Mouse (Mus musculus): Measurements from ENCODE around the gene Mrpl2. TPM values are rescaled to one million over a fixed set of nuclear protein-coding genes. Genes with fewer than 3 reads are reported as not detected.

Gene Mrpl2
- total RNA-seq, 2 experiments from 2014 or later: 51.1 to 54.3 TPM

GRCm38 (mm10) chr17:46656054-46656453 lies 10.0 kb downstream of the Mrpl2 start:
- DNase-seq (ENCODE audit: low spot score in 2 of 2): no peak

GRCm38 (mm10) chr17:46661351-46661750 lies 15.3 kb downstream of the Mrpl2 start:
- DNase-seq (ENCODE audit: low spot score in 2 of 2): no peak

GRCm38 (mm10) chr17:46661981-46662380 lies 16.0 kb downstream of the Mrpl2 start:
- no peak for DNase-seq (ENCODE audit: low spot score in 2 of 2)

GRCm38 (mm10) chr17:46662730-46663129 lies 16.7 kb downstream of the Mrpl2 start:
- DNase-seq (ENCODE audit: low spot score in 2 of 2): no peak

- no peak for DNase-seq (ENCODE audit: low spot score in 2 of 2)
Measured at GRCm38 (mm10) chr17:46667712-46668111, 21.7 kb downstream of the Mrpl2 start.

GRCm38 (mm10) chr17:46669911-46670310 lies 23.9 kb downstream of the Mrpl2 start:
- DNase-seq (ENCODE audit: low spot score in 2 of 2): no peak

- peak; percentile 87 to 93 for DNase-seq (ENCODE audit: low spot score in 2 of 2)
Measured at GRCm38 (mm10) chr17:46673850-46674529, 28.0 kb downstream of the Mrpl2 start, which contains the start of gene Rrp36. Rrp36 (minus strand) TSS chr17:46674352.

- DNase-seq (ENCODE audit: low spot score in 2 of 2): no peak
Measured at GRCm38 (mm10) chr17:46674530-46675283, 28.7 kb downstream of the Mrpl2 start.

GRCm38 (mm10) chr17:46678416-46678815 lies 32.4 kb downstream of the Mrpl2 start, which contains the start of gene Mea1:
Mea1 (plus strand) TSS chr17:46678793.
- DNase-seq (ENCODE audit: low spot score in 2 of 2): no peak

GRCm38 (mm10) chr17:46678911-46679310 lies 32.9 kb downstream of the Mrpl2 start:
- no peak for DNase-seq (ENCODE audit: low spot score in 2 of 2)

- DNase-seq (ENCODE audit: low spot score in 2 of 2): no peak
Measured at GRCm38 (mm10) chr17:46679843-46680759, 34.1 kb downstream of the Mrpl2 start.

- peak; percentile 94 to 98 for DNase-seq (ENCODE audit: low spot score in 2 of 2)
Measured at GRCm38 (mm10) chr17:46680760-46681373, 34.8 kb downstream of the Mrpl2 start, which contains the start of gene Klhdc3. Klhdc3 (minus strand) TSS chr17:46680914.

GRCm38 (mm10) chr17:46681466-46682118 lies 35.6 kb downstream of the Mrpl2 start:
- DNase-seq (ENCODE audit: low spot score in 2 of 2): peak in 1 of 2 experiments; percentile 26

- no peak for DNase-seq (ENCODE audit: low spot score in 2 of 2)
Measured at GRCm38 (mm10) chr17:46682654-46683389, 36.8 kb downstream of the Mrpl2 start.

- DNase-seq (ENCODE audit: low spot score in 2 of 2): no peak
Measured at GRCm38 (mm10) chr17:46685913-46686312, 39.9 kb downstream of the Mrpl2 start.

GRCm38 (mm10) chr17:46690665-46691064 lies 44.6 kb downstream of the Mrpl2 start:
- no peak for DNase-seq (ENCODE audit: low spot score in 2 of 2)

GRCm38 (mm10) chr17:46691390-46691789 lies 45.4 kb downstream of the Mrpl2 start:
- DNase-seq (ENCODE audit: low spot score in 2 of 2): no peak

GRCm38 (mm10) chr17:46694517-46695063 lies 48.6 kb downstream of the Mrpl2 start:
- DNase-seq (ENCODE audit: low spot score in 2 of 2): no peak

GRCm38 (mm10) chr17:46698515-46698914 lies 52.5 kb downstream of the Mrpl2 start:
- no peak for DNase-seq (ENCODE audit: low spot score in 2 of 2)

All from layer of hippocampus, postnatal 14 days (tissue).